Mouse (Mus musculus) macrophage (primary cell): ENCODE measurements around the gene Acsl5. TPM values are rescaled to one million over a fixed set of nuclear protein-coding genes. Genes with fewer than 3 reads are reported as not detected.

Source experiments
- H3K27ac ChIP-seq: fragments of 350-480 bp; formaldehyde crosslinking; 2 replicates; pipeline ENCODE4 v1.9.0; 2021
- H3K36me3 ChIP-seq: fragments of 350-480 bp; formaldehyde crosslinking; 2 replicates; pipeline ENCODE4 v1.9.0; 2021; ENCODE audit errors: inconsistent target
- H3K4me3 ChIP-seq: fragments of 350-480 bp; formaldehyde crosslinking; 2 replicates; pipeline ENCODE4 v1.9.0; 2021; ENCODE audit errors: inconsistent target
- H3K79me2 ChIP-seq: fragments of 350-480 bp; formaldehyde crosslinking; 2 replicates; pipeline ENCODE4 v1.9.0; 2021; ENCODE audit errors: inconsistent target
- WGBS: methylation state at CpG from one replicate; pipeline ENCODE4 v1.1.7; 2026; ENCODE audit warnings: inconsistent platforms; ENCODE audit not compliant: missing documents; 5-methylcytosine and 5-hydroxymethylcytosine counted together
- polyA plus RNA-seq: library from polyadenylated mRNA; stranded (reverse); fragments of 250-400 nt; gene quantifications from 3 replicates; pipeline ENCODE4 v1.2.4, GENCODE M21; 2018; ENCODE audit warnings: inconsistent platforms
- total RNA-seq, 78 experiments: library from RNA; depleted of rRNA; stranded (reverse); fragments of 250-400 nt; gene quantifications; 1 replicate in 9 of 78; 2 replicates in 24 of 78; 3 replicates in 43 of 78; 4 replicates in 2 of 78; pipeline ENCODE4 v1.2.4; 2018; ENCODE audit warnings: inconsistent platforms in 56 of 78

Gene Acsl5
- total RNA-seq (2018; cell fraction: chromatin; rRNA removed): 100 to 1,000 TPM in 1 of 26 experiments, 10 to 100 TPM in 25; 27.1 to 104 (median 54.3) TPM
- total RNA-seq (2018; cell fraction: cytosol; rRNA removed): 100 to 1,000 TPM in 7 of 26 experiments, 10 to 100 TPM in 19; 55.2 to 130 (median 75.1) TPM
- total RNA-seq (2018; cell fraction: nucleus; rRNA removed): 10 to 100 TPM; 29.1 to 90.5 (median 52.7) TPM
- polyA plus RNA-seq: 48.7 to 121 TPM (median 77.5 TPM) in 3 replicates

- H3K4me3 ChIP-seq: no peak within 1 kb of the TSS
- H3K27ac ChIP-seq: no peak within 1 kb of the TSS
- peaks cover 27% of the 10 kb centered on the region for H3K79me2 ChIP-seq
- 86% methylated on average over 9 of the region's 9 CpGs for WGBS
- H3K36me3 ChIP-seq: no peaks in the 10 kb centered on the region
Observed at GRCm38 (mm10) chr19:55251383-55252124, at the start of gene Acsl5. Gene Acsl5, plus strand, starts transcription at chr19:55251938.

- 44% methylated on average over 6 of the region's 8 CpGs for WGBS
- Histone ChIP-seq H3K79me2 (no peaks in the 10 kb centered on the region), H3K4me3 (no peak overlapping the region), H3K27ac (no peak overlapping the region), H3K36me3 (no peaks in the 10 kb centered on the region)
Observed at GRCm38 (mm10) chr19:55206482-55207138, 45.1 kb upstream of the Acsl5 start.

GRCm38 (mm10) chr19:55207205-55207604, 44.5 kb upstream of the Acsl5 start:
- Histone ChIP-seq H3K4me3 (no peak overlapping the region), H3K79me2 (no peaks in the 10 kb centered on the region), H3K27ac (no peak overlapping the region), H3K36me3 (no peaks in the 10 kb centered on the region)
- WGBS: 57% methylated on average over 5 of the region's 6 CpGs

DNA sequence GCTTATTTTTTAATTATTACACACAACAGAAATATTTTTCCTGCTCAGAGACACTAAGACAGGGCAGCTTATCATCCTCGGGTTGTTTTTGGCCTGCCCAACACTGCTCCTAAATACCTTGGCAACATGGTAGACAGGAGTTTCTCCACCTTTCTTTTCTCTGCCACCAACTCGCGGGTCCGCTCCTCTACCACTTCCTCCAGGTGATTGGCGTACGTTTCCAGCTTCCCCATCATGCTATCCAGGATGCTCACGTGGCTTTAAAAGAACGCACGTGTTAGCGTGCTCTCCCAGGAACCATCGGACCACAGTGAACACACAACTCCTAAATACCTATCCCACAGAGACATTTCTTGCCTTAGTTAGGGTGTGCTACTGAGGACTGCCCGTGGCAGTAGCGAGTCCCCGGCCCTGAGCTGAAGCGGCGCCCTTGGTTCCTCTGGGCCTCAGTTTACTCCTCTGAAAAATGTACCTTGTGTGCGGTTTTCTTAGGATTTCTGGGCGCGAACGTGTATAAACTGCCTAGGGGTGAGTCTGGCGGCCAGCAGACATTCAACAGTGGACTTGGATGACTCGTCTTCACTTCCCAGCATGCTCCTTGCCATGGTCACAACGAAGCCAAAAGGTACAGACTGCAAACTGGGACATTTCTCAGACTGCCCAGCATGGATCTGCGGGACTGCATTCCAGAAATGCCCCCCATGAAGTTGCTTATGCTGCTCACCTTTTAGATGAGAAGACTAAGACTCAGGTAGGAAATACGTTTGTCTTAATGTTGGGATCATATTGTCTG, 43.8 kb upstream of the Acsl5 start:
- H3K4me3 ChIP-seq: no peak overlapping the region
- WGBS: 49% methylated on average over 25 of the region's 25 CpGs

GRCm38 (mm10) chr19:55208654-55209053, 43.1 kb upstream of the Acsl5 start:
- H3K27ac ChIP-seq: no peak overlapping the region
- no peaks in the 10 kb centered on the region for H3K79me2 ChIP-seq
- WGBS: 73% methylated on average over 4 of the region's 4 CpGs
- no peaks in the 10 kb centered on the region for H3K36me3 ChIP-seq
- H3K4me3 ChIP-seq: no peak overlapping the region

More for the DNA sequence above, 43.8 kb upstream of the Acsl5 start:
- Histone ChIP-seq H3K27ac (no peak overlapping the region), H3K79me2 (no peaks in the 10 kb centered on the region), H3K36me3 (no peaks in the 10 kb centered on the region)

GRCm38 (mm10) chr19:55209084-55209483, 42.7 kb upstream of the Acsl5 start:
- 82% methylated on average over 3 of the region's 3 CpGs for WGBS
- Histone ChIP-seq H3K4me3 (no peak overlapping the region), H3K27ac (no peak overlapping the region), H3K36me3 (no peaks in the 10 kb centered on the region), H3K79me2 (no peaks in the 10 kb centered on the region)

- H3K36me3 ChIP-seq: no peaks in the 10 kb centered on the region
- no peaks in the 10 kb centered on the region for H3K79me2 ChIP-seq
- no peak overlapping the region for H3K27ac ChIP-seq
- WGBS: 92% methylated on average over 1 of the region's 1 CpGs
- no peak overlapping the region for H3K4me3 ChIP-seq
Observed at GRCm38 (mm10) chr19:55211698-55212097, 40.0 kb upstream of the Acsl5 start.

GRCm38 (mm10) chr19:55213617-55214340, 38.0 kb upstream of the Acsl5 start:
- Histone ChIP-seq H3K4me3 (no peak overlapping the region), H3K79me2 (no peaks in the 10 kb centered on the region), H3K27ac (no peak overlapping the region), H3K36me3 (no peaks in the 10 kb centered on the region)
- WGBS: 90% methylated on average over 12 of the region's 12 CpGs

- WGBS: 95% methylated on average over 4 of the region's 4 CpGs
- H3K79me2 ChIP-seq: no peaks in the 10 kb centered on the region
- H3K36me3 ChIP-seq: no peaks in the 10 kb centered on the region
- H3K27ac ChIP-seq: no peak overlapping the region
- no peak overlapping the region for H3K4me3 ChIP-seq
Observed at GRCm38 (mm10) chr19:55216876-55217275, 34.9 kb upstream of the Acsl5 start.

DNA sequence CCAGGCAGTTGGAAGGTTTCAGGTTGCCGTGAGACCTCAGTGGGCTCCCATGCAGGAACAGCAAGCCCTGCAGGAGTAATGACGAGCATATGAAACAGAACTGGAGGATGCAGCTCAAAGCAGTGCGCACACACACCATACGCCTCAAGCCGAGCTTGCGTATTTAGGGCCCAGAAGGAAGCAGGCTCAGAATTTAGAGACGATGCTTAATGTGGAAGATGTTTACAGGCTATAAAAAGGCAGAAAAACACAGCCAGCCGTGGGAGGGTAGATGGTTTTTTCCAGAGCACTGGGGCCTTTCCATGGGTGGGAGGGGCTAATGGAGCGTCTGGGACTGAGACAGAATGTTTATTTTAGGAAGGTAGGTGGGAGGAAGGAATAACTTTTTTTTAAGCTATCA, 34.4 kb upstream of the Acsl5 start:
- Histone ChIP-seq H3K27ac (no peak overlapping the region), H3K4me3 (no peak overlapping the region), H3K79me2 (no peaks in the 10 kb centered on the region), H3K36me3 (no peaks in the 10 kb centered on the region)
- WGBS: 84% methylated on average over 9 of the region's 9 CpGs

GRCm38 (mm10) chr19:55218192-55218739, 33.5 kb upstream of the Acsl5 start:
- no peak overlapping the region for H3K27ac ChIP-seq
- WGBS: 6% methylated on average over 18 of the region's 20 CpGs

DNA sequence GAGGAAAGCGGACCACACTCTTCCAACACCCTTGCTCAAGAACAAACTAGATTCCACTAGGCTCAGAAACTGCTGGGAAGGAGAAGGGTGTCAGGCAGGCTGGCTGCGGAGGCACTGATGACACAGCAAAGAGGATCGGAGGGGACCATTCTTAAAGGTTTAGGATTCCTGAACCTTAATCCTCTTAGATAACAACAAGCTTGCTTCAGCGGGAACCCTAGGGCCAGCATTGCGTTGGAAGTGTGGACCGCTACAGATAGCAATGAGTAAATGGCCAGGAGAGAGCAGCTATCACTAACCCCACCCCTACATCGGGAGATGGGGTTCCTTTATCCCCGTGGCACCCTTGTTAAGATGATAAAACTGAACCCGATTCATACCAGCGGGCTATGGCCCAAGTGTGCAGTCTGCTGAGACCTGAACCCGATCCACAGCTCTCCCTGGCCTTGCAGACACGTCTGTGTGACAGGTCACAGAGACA, 33.0 kb upstream of the Acsl5 start:
- 41% methylated on average over 12 of the region's 12 CpGs for WGBS
- Histone ChIP-seq H3K36me3 (no peaks in the 10 kb centered on the region), H3K79me2 (no peaks in the 10 kb centered on the region), H3K4me3 (peak overlapping the region; percentile 28; the same call in 1 of the 2 replicates), H3K27ac (no peak overlapping the region)

More at GRCm38 (mm10) chr19:55218192-55218739, 33.5 kb upstream of the Acsl5 start:
- no peaks in the 10 kb centered on the region for H3K36me3 ChIP-seq
- H3K79me2 ChIP-seq: no peaks in the 10 kb centered on the region
- peak overlapping the region; percentile 28 for H3K4me3 ChIP-seq

- 86% methylated on average over 8 of the region's 8 CpGs for WGBS
- Histone ChIP-seq H3K4me3 (no peak overlapping the region), H3K27ac (no peak overlapping the region), H3K79me2 (no peaks in the 10 kb centered on the region), H3K36me3 (no peaks in the 10 kb centered on the region)
Observed at GRCm38 (mm10) chr19:55219359-55219758, 32.4 kb upstream of the Acsl5 start.
